Mouse (Mus musculus) MEL (cell line): Measurements from ENCODE around the gene Adamts1.

Experiments used
- CHD1 ChIP-seq: IDR thresholded peaks from 2 replicates; pipeline ENCODE4 v1.6.1; 2012; ENCODE audit warnings: low read depth, mild to moderate bottlenecking, inconsistent platforms, low read length, improper control_type of control experiment
- CTCF ChIP-seq, 3 experiments: IDR thresholded peaks in 2 of 3; conservative IDR thresholded peaks in 1 of 3; 2 replicates each; pipeline ENCODE4 v1.5.1; 2011 to 2012; ENCODE audit warnings: low read length in 3 of 3, low read depth in 2 of 3, mild to moderate bottlenecking in 2 of 3, improper control_type of control experiment in 1 of 3, inconsistent platforms in 1 of 3, mixed read lengths in 1 of 3, moderate library complexity in 1 of 3; ENCODE audit not compliant: control insufficient read depth in 1 of 3, insufficient read depth in 1 of 3, poor library complexity in 1 of 3, severe bottlenecking in 1 of 3
- ELF1 ChIP-seq: IDR thresholded peaks from 2 replicates; pipeline ENCODE4 v1.6.1; 2014; ENCODE audit warnings: low read depth, mild to moderate bottlenecking, inconsistent platforms, low read length, improper control_type of control experiment, moderate library complexity
- MAX ChIP-seq: IDR thresholded peaks from 2 replicates; pipeline ENCODE4 v1.6.1; 2011; ENCODE audit warnings: low read length, improper control_type of control experiment
- MYC ChIP-seq: IDR thresholded peaks from 2 replicates; pipeline ENCODE4 v1.6.1; 2011; ENCODE audit warnings: low read depth, mild to moderate bottlenecking, low read length, improper control_type of control experiment, moderate library complexity
- POLR2A ChIP-seq, 2 experiments: IDR thresholded peaks; 2 replicates each; pipeline ENCODE4 v1.6.1; 2011 to 2012; ENCODE audit warnings: low read length in 2 of 2, mild to moderate bottlenecking in 2 of 2, control low read depth in 1 of 2, improper control_type of control experiment in 1 of 2, low read depth in 1 of 2, moderate library complexity in 1 of 2; ENCODE audit not compliant: control insufficient read depth in 1 of 2, insufficient read depth in 1 of 2, poor library complexity in 1 of 2
- POLR2AphosphoS2 ChIP-seq: IDR thresholded peaks from 2 replicates; pipeline ENCODE4 v1.6.1; 2011; ENCODE audit warnings: low read length, improper control_type of control experiment
- TBP ChIP-seq: IDR thresholded peaks from 2 replicates; pipeline ENCODE4 v1.8.0; 2011; ENCODE audit warnings: low read depth, low read length, improper control_type of control experiment
- ZC3H11A ChIP-seq: IDR thresholded peaks from 2 replicates; pipeline ENCODE4 v1.6.1; 2012; ENCODE audit warnings: low read depth, mild to moderate bottlenecking, inconsistent platforms, low read length, improper control_type of control experiment
- ZMIZ1 ChIP-seq: IDR thresholded peaks from 2 replicates; pipeline ENCODE4 v1.6.1; 2012; ENCODE audit warnings: low read depth, mild to moderate bottlenecking, inconsistent platforms, low read length, improper control_type of control experiment, moderate library complexity

- TF ChIP-seq MAX = no peak
- no peak for TF ChIP-seq MYC
- no peak for TF ChIP-seq CHD1
- TF ChIP-seq ELF1 = no peak
- no peak for TF ChIP-seq ZMIZ1
- no peak for TF ChIP-seq POLR2AphosphoS2
- no peak for TF ChIP-seq TBP
- TF ChIP-seq POLR2A (IDR thresholded peaks at IDR 0.05; ENCODE audit: control insufficient read depth in 1 of 2, insufficient read depth in 1 of 2, low read depth in 1 of 2, low read length in 2 of 2, poor library complexity in 1 of 2) = no peak
- TF ChIP-seq CTCF (IDR thresholded peaks at IDR 0.05 in 2 of 3, conservative IDR thresholded peaks at IDR 0.05 in 1 of 3; ENCODE audit: control insufficient read depth in 1 of 3, insufficient read depth in 1 of 3, low read depth in 2 of 3, low read length in 3 of 3, poor library complexity in 1 of 3, severe bottlenecking in 1 of 3) = no peak
- TF ChIP-seq ZC3H11A = no peak
Observed at GRCm38 (mm10) chr16:85822330-85822916, 19.5 kb upstream of the Adamts1 start.
